Mouse (Mus musculus) lung, postnatal 10 days (tissue): ENCODE measurements around the gene Ecsit.
A peak's percentile ranks its signal among the peaks of the same experiment; 100 is the strongest.

ENCODE experiments used
- DNase-seq: peaks from one replicate; pipeline ENCODE4 v3.0.0; 2021

Ecsit gene

DNA sequence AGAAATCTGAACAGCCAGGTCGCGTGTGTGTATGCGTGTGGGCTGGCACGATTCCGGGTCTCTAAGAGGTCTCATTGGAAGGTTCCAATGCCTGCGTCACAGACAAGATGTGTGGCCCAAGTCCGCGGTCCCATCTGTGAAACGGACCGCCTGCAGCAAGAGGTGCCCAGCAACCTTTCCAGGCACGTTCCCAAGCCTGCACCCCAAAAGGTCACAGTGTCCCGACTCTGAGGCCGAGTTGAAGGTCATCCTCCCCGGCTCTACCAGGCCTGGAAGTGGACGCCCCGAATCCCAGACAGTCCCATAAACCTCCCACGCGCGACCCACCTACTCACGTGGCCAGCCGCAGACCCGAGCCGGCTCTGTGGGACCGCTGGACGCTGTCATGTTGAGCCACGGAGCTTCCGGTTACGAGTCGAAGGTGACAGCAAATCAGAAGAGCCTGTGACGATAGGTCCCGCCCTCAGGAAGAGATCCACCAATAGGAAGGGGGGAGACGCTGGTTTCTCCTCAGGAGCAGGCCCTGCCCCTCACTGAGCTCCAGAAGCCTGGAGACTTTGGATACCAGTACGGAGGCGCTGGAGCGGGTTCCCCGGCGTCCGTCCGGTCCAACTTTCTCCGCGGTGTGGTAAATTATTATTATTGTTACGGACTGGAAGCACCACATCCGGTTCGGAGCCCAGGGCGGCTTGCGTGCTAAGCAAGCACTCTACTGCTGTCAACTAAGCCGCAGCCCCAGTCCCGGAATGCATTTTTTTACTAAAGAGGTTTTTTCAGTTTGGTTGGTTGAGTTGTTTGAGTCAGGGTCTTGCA is at the start of gene Ecsit:
Gene Ecsit, minus strand, starts transcription at position 417 of the 813 bp plus-strand sequence.
- DNase-seq = peak; percentile 97

GRCm38 (mm10) chr9:22134246-22134890 is 49.1 kb upstream of the Ecsit start:
- no peak for DNase-seq

DNA sequence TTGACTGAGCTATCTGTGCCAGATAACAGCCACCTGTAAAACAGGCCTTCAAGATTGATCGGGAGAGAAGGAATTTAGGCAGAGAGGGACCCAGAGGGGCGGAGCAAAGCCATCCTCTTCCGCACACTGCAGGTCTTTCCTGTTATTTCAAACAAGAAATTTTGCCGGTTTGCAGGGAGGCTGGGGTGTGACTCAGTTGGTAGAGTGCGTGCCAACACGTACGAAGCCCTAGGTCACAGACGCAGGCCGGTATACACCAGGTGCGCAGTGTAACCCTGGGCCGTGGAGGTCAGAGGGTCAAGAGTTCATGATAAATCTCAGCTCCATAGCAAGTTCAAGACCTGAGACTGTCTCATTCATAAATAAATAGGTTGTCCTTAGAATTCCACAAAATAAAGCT is 47.0 kb upstream of the Ecsit start:
- DNase-seq = no peak

DNA sequence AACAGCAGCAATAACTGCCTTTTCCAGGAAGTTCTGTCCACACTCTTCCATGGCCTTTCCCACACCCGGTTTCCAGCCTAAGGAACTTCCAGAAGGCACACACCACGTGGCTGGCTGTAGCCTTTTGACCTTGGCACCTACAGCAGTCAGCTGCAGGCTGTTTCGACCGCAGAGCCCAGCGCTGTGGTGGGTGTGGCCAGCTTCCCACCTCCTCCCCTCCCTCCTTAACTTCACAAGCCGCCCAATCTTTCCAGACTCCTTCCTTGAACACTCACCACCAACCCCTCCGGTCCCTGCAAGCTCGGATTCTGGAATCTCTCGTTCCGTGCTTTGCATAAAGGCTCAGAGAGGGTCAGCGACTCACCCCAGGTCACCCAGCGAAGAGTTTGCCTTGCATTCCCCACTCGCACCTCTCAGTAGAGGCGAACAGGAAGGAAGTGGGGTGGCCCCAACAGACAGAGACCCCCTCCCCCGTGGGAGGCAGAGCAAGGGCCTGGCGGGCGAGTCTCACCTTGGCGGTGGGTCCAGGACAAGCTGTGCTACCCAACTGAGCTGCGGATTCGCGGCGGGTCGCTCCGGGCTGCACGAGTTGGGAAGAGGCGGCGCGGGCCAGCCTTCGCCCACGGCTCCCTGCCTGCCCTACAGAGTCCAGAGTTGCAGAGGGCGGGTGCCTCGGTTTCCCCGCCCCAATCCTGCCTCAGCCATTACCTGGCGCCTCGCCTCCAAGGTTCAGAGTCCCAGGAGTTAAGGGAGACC is 46.2 kb upstream of the Ecsit start:
- DNase-seq = peak; percentile 64

DNA sequence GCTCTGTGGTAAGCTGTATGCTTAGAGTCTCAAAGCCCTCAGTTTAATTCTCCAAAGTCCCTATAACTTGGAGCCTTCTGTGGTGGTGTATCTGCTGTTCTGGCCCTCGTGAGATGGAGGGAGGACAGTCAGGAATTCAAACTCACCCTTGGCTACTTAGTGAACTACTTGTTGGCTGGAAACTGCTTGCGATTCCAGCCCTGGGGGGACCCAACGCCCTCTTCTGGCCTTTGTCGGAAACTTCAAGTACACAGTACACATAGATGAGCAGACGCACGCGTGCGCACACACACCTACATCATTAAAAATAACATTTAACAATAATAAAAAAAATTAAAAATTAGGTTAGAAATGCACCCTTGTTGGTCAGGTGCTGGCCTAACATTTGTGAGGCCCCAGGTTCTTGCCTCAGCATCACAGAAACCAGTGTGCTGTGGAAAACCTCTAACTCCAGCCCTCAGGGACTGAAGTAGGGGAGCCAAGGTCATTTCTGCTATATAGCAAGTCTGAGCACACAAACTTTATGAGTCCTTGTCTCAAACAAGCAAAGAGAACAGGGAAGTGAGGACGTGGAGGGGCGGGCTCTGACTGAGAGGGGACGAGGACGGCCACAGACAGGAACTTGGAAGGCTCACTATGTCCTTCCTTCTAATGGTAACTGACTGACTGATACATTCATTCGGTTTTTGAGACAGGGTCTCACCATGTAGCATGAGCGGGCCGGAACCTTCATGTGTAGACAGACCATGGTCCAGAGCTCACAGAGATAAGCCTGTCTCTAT is 40.2 kb upstream of the Ecsit start:
- DNase-seq = no peak

DNA sequence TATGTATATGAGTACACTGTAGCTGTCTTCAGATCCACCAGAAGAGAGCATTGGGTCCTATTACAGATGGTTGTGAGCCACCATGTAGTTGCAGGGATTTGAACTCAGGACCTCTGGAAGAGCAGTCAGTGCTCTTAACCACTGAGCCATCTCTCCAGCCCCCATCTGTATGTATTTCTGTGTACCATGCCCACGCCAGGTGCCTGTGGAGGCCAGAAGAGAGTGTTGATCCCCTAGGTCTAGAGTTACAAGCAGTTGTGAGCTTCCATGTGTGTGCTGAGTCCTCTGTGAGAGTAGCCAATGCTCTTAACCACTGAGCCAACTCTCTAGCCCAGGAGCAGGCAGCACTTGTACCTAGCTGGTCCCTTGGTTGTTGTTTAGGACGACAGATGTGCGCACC is 38.9 kb upstream of the Ecsit start:
- no peak for DNase-seq

DNA sequence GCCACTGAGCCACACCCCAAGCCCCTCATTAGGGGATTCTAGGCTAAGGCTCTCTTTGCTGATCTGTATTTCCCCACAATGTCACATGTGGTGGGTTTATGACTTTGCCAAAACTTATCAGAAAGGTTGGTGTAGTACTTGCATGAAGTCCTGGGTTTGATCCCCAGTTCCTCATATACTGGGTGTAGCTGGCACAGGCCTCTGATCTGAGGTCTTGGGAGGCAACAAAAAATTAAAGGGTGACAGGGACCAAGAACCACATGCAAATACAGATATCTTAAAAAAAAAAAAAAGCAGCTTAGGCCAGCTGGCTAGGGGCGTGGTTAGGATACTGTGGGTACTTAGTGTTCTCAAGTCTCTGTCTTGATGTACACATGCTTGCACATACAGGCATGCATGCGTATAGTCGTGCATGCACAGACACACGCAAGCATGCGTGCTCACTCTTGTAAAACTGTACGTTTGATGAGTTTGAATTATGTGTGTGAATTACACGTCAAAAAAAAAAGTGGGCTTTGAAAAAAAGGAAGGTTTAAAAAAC is 37.9 kb upstream of the Ecsit start:
- DNase-seq = no peak

DNA sequence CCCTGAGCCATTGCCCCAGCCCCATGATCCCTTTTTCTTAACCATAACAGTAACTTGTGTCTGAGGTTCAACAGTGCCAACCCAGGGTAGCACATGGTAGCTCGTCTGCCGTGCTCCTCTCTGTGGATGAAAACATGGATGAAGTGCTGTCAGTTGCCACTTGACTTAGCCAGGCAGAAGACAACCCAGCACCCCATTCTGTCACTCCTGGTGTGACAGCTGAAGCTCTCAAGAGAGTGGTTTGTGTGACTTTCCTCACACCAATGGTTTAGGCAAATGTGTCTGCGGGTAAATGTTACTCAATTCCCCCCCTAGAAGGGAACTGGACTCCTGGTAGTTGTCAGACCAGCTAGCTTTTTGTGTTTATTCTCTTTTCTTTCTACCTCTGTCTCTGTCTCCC is 36.8 kb upstream of the Ecsit start:
- DNase-seq = no peak

GRCm38 (mm10) chr9:22121545-22121944 is 36.3 kb upstream of the Ecsit start:
- no peak for DNase-seq

DNA sequence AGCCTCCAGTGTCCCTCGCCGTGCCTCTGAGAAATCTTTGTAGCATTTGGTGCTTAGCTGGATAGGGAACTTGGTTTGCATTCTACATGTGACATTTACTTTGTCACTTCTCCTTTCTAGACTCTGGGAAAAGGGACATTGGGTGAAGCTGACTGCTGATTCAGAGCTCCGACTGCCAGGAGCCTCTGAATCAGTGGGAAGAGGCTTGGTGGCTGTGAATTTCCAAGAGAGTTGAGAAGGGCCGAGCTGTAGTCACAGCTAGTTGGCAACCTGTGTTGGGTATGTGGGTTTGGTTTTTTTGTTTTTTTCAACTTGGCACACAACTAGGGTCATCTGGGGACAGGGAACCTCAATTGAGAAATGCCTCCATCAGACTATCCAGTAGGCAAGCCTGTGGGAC is 34.3 kb upstream of the Ecsit start:
- no peak for DNase-seq

DNA sequence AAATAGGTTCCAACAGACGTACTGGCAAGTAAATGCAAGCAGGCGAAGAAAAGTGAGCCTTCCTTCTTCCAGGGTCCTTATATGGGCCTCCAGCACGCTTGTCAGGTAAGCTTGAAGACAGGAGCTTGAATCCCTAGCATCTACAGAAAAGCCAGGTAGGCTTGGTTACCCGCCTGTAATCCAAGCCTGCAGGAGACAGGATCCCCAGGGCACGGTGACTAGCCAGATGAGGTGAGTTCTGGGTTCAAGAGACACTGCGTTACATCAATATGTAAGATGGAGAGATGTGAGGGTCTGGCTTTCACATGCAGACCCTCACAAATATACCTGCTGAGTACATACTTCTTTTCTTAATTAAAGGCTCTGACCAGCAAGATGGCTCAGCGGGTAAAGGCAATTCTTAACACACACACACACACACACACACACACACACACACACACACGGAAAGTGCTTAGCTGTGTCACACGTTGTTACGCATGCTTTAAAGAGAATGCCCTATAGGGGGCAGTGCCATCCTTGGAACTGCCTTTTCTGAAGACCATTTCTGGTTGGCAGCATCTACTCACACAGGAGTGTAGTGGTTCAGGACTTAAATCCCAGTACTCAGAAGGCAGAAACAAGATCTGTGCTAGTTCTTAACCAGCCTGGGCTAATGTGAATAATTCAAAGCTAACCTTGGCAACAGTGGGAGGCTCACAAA is 32.7 kb upstream of the Ecsit start:
- DNase-seq = peak; percentile 78

DNA sequence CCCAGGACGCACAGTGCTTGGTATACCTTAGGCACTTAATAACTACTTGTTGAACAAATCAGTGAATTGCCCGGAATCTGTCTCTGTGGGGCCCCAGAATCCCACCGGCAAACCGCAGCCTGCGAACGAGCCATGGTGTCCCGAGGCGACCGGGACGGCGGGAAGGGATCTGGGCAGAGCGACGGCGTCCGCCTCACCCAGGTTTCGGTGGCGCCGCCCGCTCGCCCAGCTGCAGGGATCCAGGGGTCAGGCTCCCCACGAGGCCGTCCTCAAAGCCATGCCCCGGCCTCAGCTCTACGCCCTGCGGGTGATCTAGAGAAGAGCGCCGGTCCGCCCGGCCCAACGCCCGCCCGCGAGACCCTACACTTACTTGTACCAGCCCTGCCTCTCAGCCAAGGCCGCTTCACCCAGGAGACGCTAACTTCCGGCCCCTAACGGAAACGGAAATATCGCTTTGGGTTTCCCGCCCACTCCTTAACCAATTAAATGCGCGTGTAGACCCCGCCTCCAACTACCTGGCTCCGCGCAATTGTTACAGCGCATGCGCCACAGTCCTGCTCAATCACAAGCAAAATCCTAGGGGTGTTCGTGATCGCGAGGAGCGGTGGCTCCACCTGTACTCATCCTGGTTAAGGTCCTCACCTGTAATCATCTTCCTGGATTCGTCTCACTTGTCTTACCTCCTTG is 31.6 kb upstream of the Ecsit start, which contains the start of gene Elof1:
Gene Elof1, minus strand, starts transcription at position 433 of the 687 bp plus-strand sequence.
- DNase-seq = peak; percentile 96

DNA sequence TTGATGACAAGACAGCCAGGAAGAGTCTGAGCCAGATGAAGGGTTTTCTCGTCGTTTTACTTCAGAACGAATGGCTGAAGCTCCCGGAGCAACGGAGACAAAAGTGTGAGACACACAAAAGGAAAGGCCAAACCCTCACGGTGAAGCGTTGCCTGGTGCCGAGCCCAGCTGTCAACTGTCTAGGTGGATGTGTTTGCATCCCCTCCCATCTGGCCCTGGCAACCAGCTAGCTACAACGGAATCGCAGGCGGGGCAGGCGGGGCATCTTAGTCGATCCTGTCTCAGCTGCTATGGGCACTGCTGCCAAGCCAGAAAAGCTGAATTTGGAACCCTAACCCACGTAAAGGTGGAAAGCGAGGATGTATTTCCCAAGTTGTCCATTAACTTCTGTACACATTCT is 30.8 kb upstream of the Ecsit start:
- DNase-seq = no peak

DNA sequence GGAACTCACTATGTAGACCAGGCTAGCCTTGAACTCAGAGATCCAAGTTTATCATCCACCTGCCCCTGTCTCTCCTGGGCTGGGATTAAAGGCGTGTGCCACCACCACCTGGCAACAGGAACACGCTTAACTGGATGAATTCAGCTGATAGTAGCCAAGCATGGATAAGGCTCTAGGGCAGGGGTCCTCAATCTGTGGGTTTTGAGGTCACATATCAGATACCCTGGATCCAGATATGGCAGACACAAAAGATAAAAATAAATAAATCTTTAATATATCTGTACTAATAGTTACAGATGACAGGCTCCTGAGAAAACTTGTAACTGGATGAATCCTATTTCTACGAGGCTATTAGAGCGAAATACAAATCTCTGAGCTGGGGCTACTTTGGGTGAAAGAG is 30.4 kb upstream of the Ecsit start:
- DNase-seq = no peak

DNA sequence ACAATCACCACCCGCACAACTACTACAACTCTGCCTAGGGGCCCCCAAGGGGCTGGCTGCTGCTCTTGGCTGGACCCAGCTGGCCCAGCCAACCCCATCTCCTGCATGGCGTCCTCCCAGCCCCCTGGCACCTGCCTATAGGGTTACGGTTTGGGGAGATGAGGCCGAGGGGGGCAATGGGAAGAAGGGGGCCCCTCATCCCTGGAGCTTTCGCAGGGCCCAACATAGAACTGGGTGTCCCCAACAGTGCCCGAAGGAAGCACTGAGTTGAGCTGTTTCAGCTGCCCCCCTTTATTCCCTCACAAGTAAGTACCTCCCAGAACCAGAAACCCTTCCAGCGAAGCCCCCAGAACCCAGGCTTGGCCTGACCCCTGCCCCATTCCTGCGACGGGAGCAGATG is 23.0 kb upstream of the Ecsit start:
- no peak for DNase-seq

- DNase-seq = no peak
Measured at GRCm38 (mm10) chr9:22099922-22100321, 14.7 kb upstream of the Ecsit start.

DNA sequence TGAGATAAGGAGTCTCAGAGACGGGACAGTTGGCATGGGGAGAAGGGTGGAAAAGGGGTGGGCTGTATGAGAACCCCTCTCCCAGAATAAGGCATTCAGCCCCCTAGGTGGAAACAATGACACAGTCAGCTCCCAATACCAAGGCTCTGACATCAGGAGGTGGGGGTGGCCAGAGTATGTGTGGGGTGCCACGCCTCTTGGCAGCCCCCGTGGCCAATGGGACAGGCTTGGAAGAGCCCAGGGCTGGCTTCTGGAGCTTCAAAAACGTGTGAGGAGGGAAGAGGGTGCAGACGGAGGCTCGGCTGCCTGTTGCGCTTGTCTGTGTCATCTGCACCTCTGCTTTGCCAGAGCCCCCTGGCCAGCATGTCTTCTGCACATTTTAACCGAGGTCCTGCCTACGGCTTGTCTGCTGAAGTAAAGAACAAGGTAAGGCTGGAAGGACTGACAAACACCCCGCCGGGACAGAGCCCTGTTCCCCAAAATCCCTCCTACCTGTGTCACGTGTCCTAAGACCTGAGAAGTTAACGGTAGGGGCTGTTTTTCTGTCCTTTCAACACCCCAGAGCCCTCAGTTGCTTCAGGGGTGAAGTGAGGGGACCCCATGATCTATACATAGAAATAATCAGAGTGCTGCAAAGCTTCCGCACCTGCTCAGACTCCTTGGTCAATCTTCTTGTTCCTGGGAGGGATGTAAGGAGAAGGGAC is 13.9 kb upstream of the Ecsit start, which contains the start of gene Cnn1:
Gene Cnn1, plus strand, starts transcription at position 224 of the 704 bp plus-strand sequence.
- DNase-seq = peak; percentile 76

GRCm38 (mm10) chr9:22095854-22096307 is 10.6 kb upstream of the Ecsit start:
- peak; percentile 94 for DNase-seq

- no peak for DNase-seq
Measured at GRCm38 (mm10) chr9:22092746-22093145, 7.5 kb upstream of the Ecsit start.

GRCm38 (mm10) chr9:22089986-22090385 is 4.7 kb upstream of the Ecsit start:
- DNase-seq = no peak
